Mouse (Mus musculus): ENCODE data around the gene A1cf.

GRCm38 (mm10) chr19:31950793-31951489 lies 82.4 kb downstream of the A1cf start:
- no peak for TF ChIP-seq POLR2A (IDR thresholded peaks at IDR 0.05; ENCODE audit: low read depth, low read length)
- TF ChIP-seq CHD1 (IDR thresholded peaks at IDR 0.05; ENCODE audit: low read depth, low read length): no peak
- no peak for TF ChIP-seq USF2 (conservative IDR thresholded peaks at IDR 0.05; ENCODE audit: low read depth, low read length)
- TF ChIP-seq PAX5 (IDR thresholded peaks at IDR 0.05; ENCODE audit: low read length): no peak
- TF ChIP-seq CTCF (conservative IDR thresholded peaks at IDR 0.05 in 1 of 2, IDR thresholded peaks at IDR 0.05 in 1 of 2; ENCODE audit: low read depth in 2 of 2, low read length in 2 of 2): no peak
- no peak for TF ChIP-seq JUN (IDR thresholded peaks at IDR 0.05; ENCODE audit: insufficient read depth, low read depth, low read length)
- no peak for TF ChIP-seq UBTF (IDR thresholded peaks at IDR 0.05; ENCODE audit: low read depth, low read length)
- no peak for TF ChIP-seq NELFE (IDR thresholded peaks at IDR 0.05; ENCODE audit: low read depth, low read length)

Measured in CH12.LX (cell line).